Mouse (Mus musculus) layer of hippocampus, adult 11-12 months (tissue): ENCODE data around the gene Mprip.

Source experiments
- DNase-seq: peaks from one replicate; pipeline ENCODE4 v3.0.0; 2022; ENCODE audit warnings: low spot score

Mprip gene

GRCm38 (mm10) chr11:59759626-59760025 lies 98.5 kb downstream of the Mprip start:
- no peak for DNase-seq

GRCm38 (mm10) chr11:59760796-59761195 lies 99.7 kb downstream of the Mprip start:
- DNase-seq = no peak

GRCm38 (mm10) chr11:59769307-59769706 lies 108.2 kb downstream of the Mprip start:
- no peak for DNase-seq

- no peak for DNase-seq
These were observed 108.6 kb downstream of the Mprip start for GRCm38 (mm10) chr11:59769738-59770137.

- DNase-seq = no peak
These were observed 109.6 kb downstream of the Mprip start for GRCm38 (mm10) chr11:59770753-59771152.

- no peak for DNase-seq
These were observed 111.2 kb downstream of the Mprip start for GRCm38 (mm10) chr11:59772291-59772690.

GRCm38 (mm10) chr11:59772902-59773301 lies 111.8 kb downstream of the Mprip start:
- DNase-seq = no peak

- no peak for DNase-seq
These were observed 113.4 kb downstream of the Mprip start for GRCm38 (mm10) chr11:59774522-59774921.

- no peak for DNase-seq
These were observed 114.5 kb downstream of the Mprip start for GRCm38 (mm10) chr11:59775435-59776148.

- peak; percentile 39 for DNase-seq
These were observed 116.2 kb downstream of the Mprip start for GRCm38 (mm10) chr11:59777259-59777658.

GRCm38 (mm10) chr11:59778181-59778873 lies 117.2 kb downstream of the Mprip start:
- peak; percentile 67 for DNase-seq

GRCm38 (mm10) chr11:59778874-59779223 lies 117.7 kb downstream of the Mprip start:
- DNase-seq = no peak

- no peak for DNase-seq
These were observed 118.3 kb downstream of the Mprip start for GRCm38 (mm10) chr11:59779406-59779805.

GRCm38 (mm10) chr11:59780241-59780640 lies 119.1 kb downstream of the Mprip start:
- DNase-seq = no peak

- no peak for DNase-seq
These were observed 121.0 kb downstream of the Mprip start for GRCm38 (mm10) chr11:59782091-59782590.

GRCm38 (mm10) chr11:59783591-59783990 lies 122.5 kb downstream of the Mprip start:
- DNase-seq = no peak

- DNase-seq = no peak
These were observed 125.5 kb downstream of the Mprip start for GRCm38 (mm10) chr11:59786444-59787198.

GRCm38 (mm10) chr11:59787199-59787781 lies 126.2 kb downstream of the Mprip start, which contains the start of gene Pld6:
Pld6 (minus strand) TSS chr11:59787645.
- peak; percentile 35 for DNase-seq

GRCm38 (mm10) chr11:59789311-59789710 lies 128.2 kb downstream of the Mprip start:
- DNase-seq = no peak

GRCm38 (mm10) chr11:59793390-59793789 lies 132.3 kb downstream of the Mprip start:
- no peak for DNase-seq

GRCm38 (mm10) chr11:59800412-59800811 lies 139.3 kb downstream of the Mprip start:
- DNase-seq = no peak

GRCm38 (mm10) chr11:59801881-59802280 lies 140.8 kb downstream of the Mprip start:
- DNase-seq = no peak
